Mouse (Mus musculus) midbrain, embryonic 12.5 days (tissue): ENCODE measurements around the gene Ndufb10. TPM values are rescaled to one million over a fixed set of nuclear protein-coding genes. Genes with fewer than 3 reads are reported as not detected.
"Not testable (repeated sequence)": the region's sequence is repeated elsewhere in the genome, so short reads cannot be mapped to it uniquely, and the experiment has no call there.

Experiments
- ATAC-seq: fragments of 200-750 bp; cut with Nextera tagmentation; 2 replicates; pipeline ENCODE4 v1.8.0; 2017; ENCODE audit warnings: low read depth, moderate TSS enrichment, moderate library complexity; ENCODE audit not compliant: low FRiP score
- H3K27ac ChIP-seq: fragments of 300-500 bp; sonication (generic); replicated peaks from 2 replicates; pipeline ENCODE4 v1.5.1; 2016; ENCODE audit warnings: mild to moderate bottlenecking
- H3K27me3 ChIP-seq: fragments of 300-500 bp; sonication (generic); 2 replicates; pipeline ENCODE4 v1.6.1; 2016; ENCODE audit warnings: mild to moderate bottlenecking
- H3K36me3 ChIP-seq: fragments of 300-500 bp; sonication (generic); 2 replicates; pipeline ENCODE4 v1.6.1; 2016
- H3K4me1 ChIP-seq: fragments of 300-500 bp; sonication (generic); 2 replicates; pipeline ENCODE4 v1.6.1; 2016
- H3K4me2 ChIP-seq: fragments of 300-500 bp; sonication (generic); replicated peaks from 2 replicates; pipeline ENCODE4 v1.6.1; 2016; ENCODE audit warnings: mild to moderate bottlenecking, moderate library complexity
- H3K4me3 ChIP-seq: fragments of 300-500 bp; sonication (generic); 2 replicates; pipeline ENCODE4 v1.5.1; 2016; ENCODE audit warnings: mild to moderate bottlenecking
- H3K9ac ChIP-seq: fragments of 300-500 bp; sonication (generic); replicated peaks from 2 replicates; pipeline ENCODE4 v1.6.1; 2016; ENCODE audit warnings: mild to moderate bottlenecking, moderate library complexity
- H3K9me3 ChIP-seq: fragments of 300-500 bp; sonication (generic); 2 replicates; pipeline ENCODE4 v1.6.1; 2016; ENCODE audit warnings: mild to moderate bottlenecking
- WGBS: fragments of 180-500 bp; shearing (Covaris S2); methylation state at CpG from one replicate; pipeline ENCODE4 v1.1.7; 2016; 5-methylcytosine and 5-hydroxymethylcytosine counted together
- polyA plus RNA-seq: library from polyadenylated mRNA; unstranded; fragments of >200 nt; fragmentation: Nextera tagmentation; extraction: Ambion mirVana; gene quantifications from 2 replicates; pipeline ENCODE4 v1.2.1, GENCODE M21; 2016

Ndufb10 gene
- polyA plus RNA-seq, 1 experiment from 2014 or later: 205 TPM

GRCm38 (mm10) chr17:24719494-24720222 is 4.6 kb downstream of the Ndufb10 start:
- H3K9me3 ChIP-seq: no peaks in the 10 kb centered on the region
- H3K4me2 ChIP-seq: peak overlapping the region; percentile 81
- peak overlapping the region; percentile 87 for H3K27ac ChIP-seq
- H3K9ac ChIP-seq: peak overlapping the region; percentile 85
- peaks cover 33% of the 10 kb centered on the region for H3K4me1 ChIP-seq
- no peaks in the 10 kb centered on the region for H3K27me3 ChIP-seq
- H3K36me3 ChIP-seq: peaks cover 27% of the 10 kb centered on the region
- peak overlapping the region; percentile 67 for H3K4me3 ChIP-seq
- WGBS: under 1% methylated on average over 61 of the region's 61 CpGs
- peak; percentile 98 for ATAC-seq

GRCm38 (mm10) chr17:24718938-24719337 is 5.3 kb downstream of the Ndufb10 start:
- Histone ChIP-seq H3K4me3 (peak overlapping the region; percentile 67), H3K4me1 (peaks cover 33% of the 10 kb centered on the region)
- ATAC-seq: not testable (repeated sequence)

DNA sequence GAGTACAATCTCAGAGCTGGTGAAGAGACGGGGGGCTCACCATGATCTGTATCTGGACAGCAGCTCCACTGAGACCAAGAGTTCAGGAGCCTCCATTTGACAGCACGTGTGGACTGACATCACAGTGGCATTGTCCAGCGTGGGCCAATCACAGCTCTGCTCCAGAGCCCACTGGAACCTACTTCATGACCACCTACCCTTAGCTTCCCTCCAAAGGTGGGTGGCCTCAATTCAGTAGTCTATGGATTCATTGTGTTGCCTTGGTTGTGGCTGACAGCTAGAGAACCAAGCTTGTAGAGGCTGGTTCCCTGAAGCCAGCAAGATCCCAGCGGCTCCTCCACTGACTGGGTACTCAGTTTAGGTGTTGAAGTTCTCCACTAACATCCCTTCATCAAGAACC is 6.3 kb downstream of the Ndufb10 start, which contains the start of the genes Rnf151 and Rps2:
TSS of gene Rnf151 (minus strand) at position 121 of the 400 bp plus-strand sequence.
TSS of gene Rps2 (plus strand) at position 174 of the 400 bp plus-strand sequence.
- peaks cover 27% of the 10 kb centered on the region for H3K36me3 ChIP-seq
- peak within 1 kb of the TSS; percentile 67 for H3K4me3 ChIP-seq
- H3K27ac ChIP-seq: no peak within 1 kb of the TSS
- WGBS: 80% methylated on average over 4 of the region's 4 CpGs
- H3K27me3 ChIP-seq: no peaks in the 10 kb centered on the region
- ATAC-seq: no peak
- H3K4me1 ChIP-seq: peaks cover 26% of the 10 kb centered on the region
- H3K9me3 ChIP-seq: no peaks in the 10 kb centered on the region
- peak within 1 kb of the TSS; percentile 81 for H3K4me2 ChIP-seq
- 0 out of 2 replicates have a peak within 1 kb of the TSS, but pooled peaks have one; percentile 81 for H3K9ac ChIP-seq

More at GRCm38 (mm10) chr17:24718938-24719337, 5.3 kb downstream of the Ndufb10 start:
- peaks cover 27% of the 10 kb centered on the region for H3K36me3 ChIP-seq
- not testable (repeated sequence) for H3K27ac ChIP-seq, H3K27me3 ChIP-seq, H3K9me3 ChIP-seq
- H3K9ac ChIP-seq: peak overlapping the region; percentile 81
- WGBS: 68% methylated on average over 5 of the region's 5 CpGs
- H3K4me2 ChIP-seq: peak overlapping the region; percentile 81

DNA sequence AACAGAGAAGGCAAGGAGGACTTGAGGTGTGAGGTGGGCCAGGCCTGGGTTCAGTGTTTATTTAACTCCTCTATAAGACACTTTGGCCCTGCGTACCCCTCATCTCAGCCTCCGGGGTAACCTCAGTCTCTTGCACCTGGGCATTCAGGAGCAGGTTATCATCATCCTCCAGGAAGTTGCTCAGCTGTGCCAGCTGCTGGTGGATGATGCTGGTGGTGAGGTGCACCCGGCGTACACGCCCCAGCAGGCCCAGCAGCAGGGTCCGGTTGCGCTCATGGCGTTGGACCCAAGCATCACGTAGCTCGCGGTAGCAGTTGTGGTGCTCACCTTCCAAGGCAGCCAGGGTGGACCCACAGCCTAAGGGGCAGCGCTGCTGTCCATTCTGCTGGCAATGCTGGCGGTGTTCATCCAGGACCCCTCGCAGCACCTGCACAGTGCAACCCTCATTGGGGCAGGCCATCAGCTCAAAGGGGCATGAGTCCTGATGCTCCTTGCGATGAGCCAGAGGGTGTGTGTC is 8.1 kb downstream of the Ndufb10 start:
- H3K4me2 ChIP-seq: no peak overlapping the region
- 94% methylated on average over 15 of the region's 15 CpGs for WGBS
- no peaks in the 10 kb centered on the region for H3K9me3 ChIP-seq
- no peak overlapping the region for H3K27ac ChIP-seq
- H3K9ac ChIP-seq: no peak overlapping the region
- H3K27me3 ChIP-seq: no peaks in the 10 kb centered on the region
- H3K4me1 ChIP-seq: peaks cover 9% of the 10 kb centered on the region
- no peak for ATAC-seq
- no peak overlapping the region for H3K4me3 ChIP-seq
- H3K36me3 ChIP-seq: peaks cover 13% of the 10 kb centered on the region; the same call in 1 of the 2 replicates

DNA sequence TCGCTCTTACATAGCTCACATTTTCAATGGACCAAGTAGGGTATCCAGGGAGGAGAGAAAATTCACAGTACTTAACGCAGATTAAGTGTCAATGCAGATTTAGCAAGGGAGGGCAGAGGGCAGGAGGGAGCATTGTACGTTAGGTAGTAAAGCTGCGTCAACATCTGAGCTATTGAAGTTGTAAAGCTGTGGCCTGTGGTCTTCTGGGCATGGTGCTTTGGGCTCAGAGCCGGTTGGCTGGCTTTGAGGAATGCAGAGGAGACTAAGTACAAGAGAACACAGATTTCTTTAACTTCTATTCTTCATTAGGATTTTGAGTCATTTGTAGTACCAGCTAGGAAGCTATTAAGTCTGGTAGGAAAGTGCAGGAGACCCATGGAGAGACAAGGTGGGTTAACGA is 8.7 kb downstream of the Ndufb10 start:
- Histone ChIP-seq H3K27ac (no peak overlapping the region), H3K4me1 (peaks cover 5% of the 10 kb centered on the region; the same call in 1 of the 2 replicates), H3K9ac (no peak overlapping the region), H3K4me2 (no peak overlapping the region), H3K27me3 (no peaks in the 10 kb centered on the region), H3K4me3 (no peak overlapping the region), H3K9me3 (no peaks in the 10 kb centered on the region), H3K36me3 (peaks cover 11% of the 10 kb centered on the region; the same call in 1 of the 2 replicates)
- ATAC-seq: no peak
- 18% methylated on average over 6 of the region's 6 CpGs for WGBS

- Histone ChIP-seq H3K27ac (no peak overlapping the region), H3K36me3 (peaks cover 20% of the 10 kb centered on the region), H3K4me1 (peaks cover 16% of the 10 kb centered on the region), H3K9ac (no peak overlapping the region), H3K4me2 (peak overlapping the region; percentile 80; the same call in 1 of the 2 replicates), H3K27me3 (no peaks in the 10 kb centered on the region), H3K9me3 (no peaks in the 10 kb centered on the region), H3K4me3 (no peak overlapping the region)
- WGBS: 39% methylated on average over 2 of the region's 2 CpGs
- no peak for ATAC-seq
These were observed 15.6 kb downstream of the Ndufb10 start for GRCm38 (mm10) chr17:24708646-24709045.

GRCm38 (mm10) chr17:24707801-24708425 is 16.4 kb downstream of the Ndufb10 start:
- 8% methylated on average over 24 of the region's 24 CpGs for WGBS
- peak overlapping the region; percentile 80 for H3K4me3 ChIP-seq
- peak overlapping the region; percentile 71 for H3K9ac ChIP-seq
- no peaks in the 10 kb centered on the region for H3K9me3 ChIP-seq
- H3K4me2 ChIP-seq: peak overlapping the region; percentile 80
- H3K27me3 ChIP-seq: no peaks in the 10 kb centered on the region
- peak; percentile 68; the same call in 1 of the 2 replicates for ATAC-seq
- peaks cover 24% of the 10 kb centered on the region for H3K36me3 ChIP-seq
- H3K4me1 ChIP-seq: peaks cover 16% of the 10 kb centered on the region
- peak overlapping the region; percentile 77 for H3K27ac ChIP-seq

- H3K4me1 ChIP-seq: peaks cover 16% of the 10 kb centered on the region
- no peaks in the 10 kb centered on the region for H3K27me3 ChIP-seq
- peak within 1 kb of the TSS; percentile 77 for H3K27ac ChIP-seq
- peak within 1 kb of the TSS; percentile 80 for H3K4me2 ChIP-seq
- H3K36me3 ChIP-seq: peaks cover 30% of the 10 kb centered on the region
- H3K9me3 ChIP-seq: no peaks in the 10 kb centered on the region
- peak; percentile 92 for ATAC-seq
- peak within 1 kb of the TSS; percentile 80 for H3K4me3 ChIP-seq
- H3K9ac ChIP-seq: peak within 1 kb of the TSS; percentile 71
- WGBS: 4% methylated on average over 32 of the region's 32 CpGs
These were observed 17.1 kb downstream of the Ndufb10 start, which contains the start of gene Tbl3 for GRCm38 (mm10) chr17:24706982-24707800. Gene Tbl3 (minus strand): TSS chr17:24707660.

GRCm38 (mm10) chr17:24705821-24706220 is 18.5 kb downstream of the Ndufb10 start:
- no peak for ATAC-seq
- no peak overlapping the region for H3K27ac ChIP-seq
- peaks cover 16% of the 10 kb centered on the region for H3K4me1 ChIP-seq
- H3K27me3 ChIP-seq: no peaks in the 10 kb centered on the region
- 95% methylated on average over 3 of the region's 3 CpGs for WGBS
- 0 out of 2 replicates have a peak overlapping the region, but pooled peaks have one; percentile 7 for H3K4me3 ChIP-seq
- no peak overlapping the region for H3K9ac ChIP-seq
- H3K36me3 ChIP-seq: peaks cover 44% of the 10 kb centered on the region
- 0 out of 2 replicates have a peak overlapping the region, but pooled peaks have one; percentile 80 for H3K4me2 ChIP-seq
- no peaks in the 10 kb centered on the region for H3K9me3 ChIP-seq

GRCm38 (mm10) chr17:24701251-24701650 is 23.0 kb downstream of the Ndufb10 start:
- ATAC-seq: no peak
- peaks cover 58% of the 10 kb centered on the region for H3K36me3 ChIP-seq
- H3K4me2 ChIP-seq: no peak overlapping the region
- WGBS: 90% methylated on average over 9 of the region's 9 CpGs
- no peaks in the 10 kb centered on the region for H3K9me3 ChIP-seq
- peaks cover 12% of the 10 kb centered on the region for H3K4me1 ChIP-seq
- no peak overlapping the region; the same call in 1 of the 2 replicates for H3K9ac ChIP-seq
- H3K27me3 ChIP-seq: peaks cover 8% of the 10 kb centered on the region
- H3K4me3 ChIP-seq: no peak overlapping the region
- H3K27ac ChIP-seq: no peak overlapping the region

DNA sequence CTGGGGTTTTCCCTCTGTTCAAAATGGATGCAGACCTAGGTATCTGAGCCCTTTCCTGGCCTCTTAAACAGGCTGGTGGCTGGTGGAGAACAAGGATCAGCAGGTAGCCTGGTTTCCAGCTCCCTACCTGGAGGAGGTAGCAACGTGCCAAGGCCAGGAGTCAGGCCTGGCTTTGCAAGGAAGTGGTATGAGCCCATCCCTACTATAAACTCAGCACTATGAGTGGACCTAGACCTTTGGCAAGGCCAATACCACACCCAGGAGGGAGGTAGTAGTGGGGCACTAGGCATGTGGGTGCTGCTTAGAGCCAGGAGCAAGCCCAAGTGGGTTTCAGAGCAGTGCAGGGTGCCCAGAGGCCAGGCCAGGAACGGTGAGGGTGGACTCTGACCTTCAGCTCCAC is 24.8 kb downstream of the Ndufb10 start:
- 81% methylated on average over 2 of the region's 2 CpGs for WGBS
- ATAC-seq: no peak
- H3K4me3 ChIP-seq: no peak overlapping the region
- H3K36me3 ChIP-seq: peaks cover 46% of the 10 kb centered on the region
- H3K9me3 ChIP-seq: no peaks in the 10 kb centered on the region
- peaks cover 8% of the 10 kb centered on the region for H3K27me3 ChIP-seq
- H3K9ac ChIP-seq: no peak overlapping the region
- H3K4me1 ChIP-seq: peaks cover 17% of the 10 kb centered on the region
- no peak overlapping the region for H3K27ac ChIP-seq
- no peak overlapping the region for H3K4me2 ChIP-seq
